Mouse (Mus musculus) heart, postnatal 10 days (tissue): ENCODE measurements around the gene Pknox1. TPM values are rescaled to one million over a fixed set of nuclear protein-coding genes. Genes with fewer than 3 reads are reported as not detected.
A peak's percentile ranks its signal among the peaks of the same experiment; 100 is the strongest.

ENCODE experiments used
- DNase-seq, 2 experiments: peaks; one replicate each; pipeline ENCODE4 v3.0.0; 2021
- intact Hi-C: fragments of 180-260 bp; cut with DNase I; formaldehyde crosslinking; loops from one replicate; pipeline ENCODE4 v1.15.1; 2025
- microRNA-seq, 2 experiments: library from miRNA; unstranded; fragments of <30 nt; microRNA quantifications; one replicate each; pipeline ENCODE4 v1.2.0; 2022
- total RNA-seq, 2 experiments: library from RNA; stranded (reverse); gene quantifications; 2 replicates each; pipeline ENCODE4 v1.2.3; 2021

Pknox1 gene
- total RNA-seq, 2 experiments from 2014 or later: 13.5 to 16.2 TPM

DNA sequence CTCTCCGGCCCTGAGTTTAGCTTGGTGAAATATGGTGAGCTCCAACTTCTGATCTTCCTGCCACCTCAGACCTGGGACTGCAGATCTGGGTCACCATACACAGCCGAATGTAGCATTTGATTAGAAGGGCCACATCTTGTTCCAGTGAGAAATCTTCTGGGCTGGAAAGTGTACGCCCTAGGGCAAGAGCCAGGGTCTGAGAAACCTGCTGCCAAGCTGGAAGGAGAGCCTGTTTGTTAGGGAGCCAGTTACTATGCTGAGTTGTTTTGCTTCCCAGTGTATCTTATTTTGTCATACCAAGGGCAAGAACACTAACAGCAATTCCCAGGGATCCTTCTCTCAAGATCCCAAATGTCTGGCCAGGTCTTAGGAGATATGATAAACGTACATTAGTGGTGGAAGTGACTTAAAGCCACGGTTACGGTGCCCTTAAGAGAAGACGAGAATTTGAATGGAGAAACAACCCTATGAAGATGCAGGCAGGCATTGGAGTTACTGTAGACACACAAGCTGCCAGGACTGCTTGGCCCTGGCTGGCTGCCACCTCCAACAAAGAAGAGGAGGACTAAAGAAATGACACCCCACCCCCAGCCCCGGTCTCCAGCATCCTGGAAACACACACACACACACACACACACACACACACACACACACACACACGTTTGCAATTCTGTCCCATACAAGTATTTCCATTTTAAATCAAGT lies 73.5 kb downstream of the Pknox1 start:
- peak; percentile 49 to 52 for DNase-seq
- intact Hi-C loops: no loop called here

DNA sequence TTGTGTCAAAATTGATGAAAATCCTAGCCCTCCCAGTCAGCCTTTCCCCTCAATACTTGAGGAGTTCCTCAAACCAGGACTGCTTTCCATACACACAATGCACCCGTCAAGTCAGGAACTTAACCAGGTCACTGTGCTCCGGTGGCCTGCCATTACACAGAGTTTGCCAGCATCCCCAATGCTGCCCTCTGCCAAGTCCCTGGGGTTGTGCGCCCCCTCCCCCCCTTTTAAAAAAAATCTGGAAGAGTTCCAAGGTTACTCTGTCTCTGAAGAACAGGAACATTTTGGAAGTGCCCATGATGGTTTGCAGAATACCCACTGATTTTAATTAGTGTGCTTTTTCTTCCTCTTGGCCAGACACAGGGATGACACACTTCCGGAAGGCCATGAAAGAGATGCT lies 75.1 kb downstream of the Pknox1 start:
- DNase-seq: no peak
- intact Hi-C loops: no loop called here

DNA sequence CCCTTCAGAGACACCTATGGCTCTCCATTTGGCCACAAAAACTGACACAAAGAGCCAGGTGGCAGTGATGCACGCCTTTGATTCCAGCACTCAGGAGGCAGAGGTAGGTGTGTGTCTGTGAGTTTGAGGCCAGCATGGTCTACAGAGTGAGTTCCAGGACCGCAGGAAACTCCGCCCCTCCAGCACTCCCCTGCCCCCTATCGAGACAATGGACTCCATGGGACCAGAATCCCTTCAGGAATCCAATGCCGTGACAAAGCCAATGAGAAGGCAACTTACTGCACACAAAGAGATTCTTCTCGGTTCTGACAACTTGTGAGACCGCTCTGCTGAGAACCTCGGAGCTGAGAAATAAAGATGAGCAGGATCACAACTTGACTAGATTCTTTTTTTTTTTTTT lies 77.8 kb downstream of the Pknox1 start:
- DNase-seq: no peak
- intact Hi-C loops: no loop called here

DNA sequence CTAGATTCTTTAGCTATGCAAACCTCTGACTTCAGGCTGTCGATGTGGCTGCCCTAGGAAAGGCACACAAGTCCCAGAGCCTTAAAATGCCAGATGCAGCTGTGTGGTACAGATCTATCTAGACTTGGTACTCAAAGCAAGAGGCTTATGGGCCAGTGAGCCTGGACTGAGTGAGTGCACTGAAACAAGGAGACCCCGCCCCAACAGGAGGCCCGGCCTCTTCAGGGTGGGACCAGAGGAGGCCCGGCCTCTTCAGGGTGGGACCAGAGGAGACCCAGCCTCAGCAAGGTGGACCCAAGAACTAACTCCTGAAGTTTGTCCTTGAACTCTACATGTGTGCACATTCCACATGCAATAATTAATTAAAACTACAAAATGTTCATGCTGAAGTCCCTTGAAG lies 78.4 kb downstream of the Pknox1 start:
- DNase-seq: no peak
- intact Hi-C loops: no loop called here

DNA sequence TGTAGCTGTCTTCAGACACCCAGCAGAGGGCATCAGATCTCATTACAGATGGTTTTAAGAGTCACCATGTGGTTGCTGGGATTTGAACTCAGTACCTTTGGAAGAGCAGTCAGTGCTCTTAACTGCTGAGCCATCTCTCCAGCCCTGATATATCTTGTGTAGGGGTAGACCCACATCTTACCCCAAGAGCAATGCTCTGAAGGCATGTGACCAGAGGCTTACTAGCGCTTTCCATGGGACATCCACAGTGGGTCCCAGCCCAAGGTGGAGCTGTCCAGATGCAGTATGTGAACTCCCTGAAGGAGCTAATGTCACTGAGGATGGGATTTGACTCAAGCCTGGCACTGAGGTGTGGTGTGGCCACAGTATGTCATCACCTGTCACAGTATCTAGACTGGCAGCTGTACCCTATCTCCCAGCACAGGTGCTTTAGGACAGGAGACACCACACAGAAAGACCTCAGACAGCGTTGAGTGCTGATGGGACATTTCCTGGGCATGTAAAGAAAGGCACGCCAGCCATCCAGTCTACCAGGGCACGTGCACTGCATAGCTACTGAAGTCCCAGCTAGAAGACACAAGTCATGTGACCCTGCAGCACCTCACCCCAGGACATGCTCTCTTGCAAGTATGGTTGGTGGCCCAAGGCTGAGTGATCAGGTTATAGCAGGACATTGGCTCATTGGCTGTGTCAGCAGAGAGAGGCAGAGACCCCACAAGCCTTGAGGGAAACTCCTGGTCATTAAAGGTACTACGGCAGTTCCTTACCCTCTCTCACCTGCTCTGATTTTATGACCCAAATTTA lies 81.9 kb downstream of the Pknox1 start:
- intact Hi-C loops: no loop called here
- no peak for DNase-seq

DNA sequence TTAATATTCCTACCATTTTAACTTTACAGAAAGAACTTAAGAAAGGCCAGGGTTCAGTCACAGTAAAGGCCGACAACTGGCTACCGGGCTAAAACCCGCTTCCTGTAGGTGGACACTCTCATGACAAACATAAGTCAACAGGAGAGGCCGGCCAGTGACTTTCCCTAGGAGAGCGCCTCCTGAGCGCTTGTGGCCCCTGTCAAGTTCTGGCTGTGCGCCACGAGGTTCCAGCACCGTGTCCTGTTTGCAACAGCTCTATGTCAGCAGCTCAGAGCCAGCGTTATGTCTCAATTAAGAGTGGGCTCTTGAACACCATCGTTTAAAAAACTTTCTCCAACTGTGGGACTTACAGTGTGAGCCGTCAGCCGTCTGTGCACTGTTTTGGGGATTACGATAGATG lies 87.6 kb downstream of the Pknox1 start:
- DNase-seq: peak; percentile 19 to 30
- intact Hi-C loops: no loop called here

DNA sequence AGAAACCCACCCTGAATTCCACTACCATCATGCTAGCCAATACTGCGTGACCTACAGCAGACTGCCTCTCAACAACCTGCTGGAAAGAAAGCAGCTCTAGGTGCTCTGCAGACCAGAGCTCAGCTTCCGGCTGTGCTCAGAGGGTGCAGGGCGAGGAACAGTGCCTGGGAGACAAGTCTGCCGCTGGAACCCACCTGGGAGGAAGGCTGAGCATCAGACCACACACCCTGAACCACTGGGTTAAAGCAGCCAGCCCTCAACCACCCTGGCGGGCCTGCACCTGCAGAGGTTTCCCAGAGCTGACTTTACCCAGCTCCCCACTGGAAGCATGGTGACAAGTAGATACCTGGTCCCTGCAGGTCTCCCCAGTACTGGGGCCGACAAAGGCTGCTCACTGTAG lies 88.7 kb downstream of the Pknox1 start:
- no peak for DNase-seq
- intact Hi-C loops: no loop called here

DNA sequence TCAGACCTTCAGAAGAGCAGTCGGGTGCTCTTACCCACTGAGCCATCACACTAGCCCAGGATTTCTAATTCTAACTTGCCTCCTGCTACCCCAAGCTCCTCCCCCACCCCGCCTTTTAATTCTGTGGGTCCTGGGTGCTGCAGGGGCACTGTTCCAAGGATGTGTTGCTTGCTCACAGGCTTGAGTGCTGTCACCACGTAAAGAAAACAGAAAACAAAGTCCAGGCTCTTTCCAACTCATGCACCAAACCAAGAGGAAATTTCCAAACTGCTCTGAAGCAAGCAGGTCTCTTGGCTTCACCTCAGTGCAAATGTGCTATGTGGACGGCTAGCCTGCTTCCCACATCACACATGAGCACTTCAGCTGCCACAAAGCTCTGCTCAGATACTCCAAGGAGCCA lies 90.8 kb downstream of the Pknox1 start:
- DNase-seq: no peak
- intact Hi-C loops: loop anchor here (5.0 kb wide), 1 partner anchor 143 kb away; no protein-coding TSS in a partner anchor

DNA sequence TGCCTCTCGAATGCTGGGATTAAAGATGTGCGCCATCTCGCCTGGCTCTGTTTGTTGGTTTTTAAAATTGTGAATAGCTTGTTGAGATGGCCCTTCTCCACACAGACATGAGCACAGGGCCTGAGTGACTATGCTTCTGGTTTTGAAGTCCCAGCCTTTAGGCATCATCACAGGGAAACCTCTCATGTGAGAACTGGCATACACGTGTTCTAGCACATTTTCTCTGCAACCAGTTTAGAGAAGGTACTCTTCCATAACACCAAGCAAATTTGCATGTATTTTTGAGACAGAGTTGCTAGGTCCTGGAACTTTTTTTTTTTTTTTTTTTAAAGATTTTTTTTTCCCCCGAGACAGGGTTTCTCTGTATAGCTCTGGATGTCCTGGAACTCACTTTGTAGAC lies 92.1 kb downstream of the Pknox1 start:
- intact Hi-C loops: loop anchor here (5.0 kb wide), 1 partner anchor 144 kb away; no protein-coding TSS in a partner anchor
- DNase-seq: no peak

Small RNA genes lying within 50 kb of the gene (microRNA-seq; reads per million reads assigned to microRNA genes)
- gene Gm24970: 0 to 0.47 reads per million in 2 experiments

Other genes with a start within 250 kb of the Pknox1 start
- 1 to 10 TPM; 6.8 to 9.2 TPM for gene Pde9a, start 178.5 kb upstream of the Pknox1 start, total RNA-seq
- 10 to 100 TPM; 11.8 to 11.9 TPM for gene Wdr4, start 44.8 kb upstream of the Pknox1 start, total RNA-seq
- gene Ndufv3, start 44.6 kb upstream of the Pknox1 start, total RNA-seq: 1,000 to 10,000 TPM; 1,163 to 1,168 TPM
- 1 to 10 TPM in 1 of 2 experiments, under 1 TPM in 1; 0.55 to 1.0 TPM for gene Cbs, start 72.5 kb downstream of the Pknox1 start, total RNA-seq
- gene U2af1, start 94.2 kb downstream of the Pknox1 start, total RNA-seq: 100 to 1,000 TPM; 111 TPM
- gene Cryaa, start 113.1 kb downstream of the Pknox1 start, total RNA-seq: not detected